Mouse (Mus musculus): ENCODE data around the gene St7. TPM values are rescaled to one million over a fixed set of nuclear protein-coding genes. Genes with fewer than 3 reads are reported as not detected.

Gene St7
- polyA plus RNA-seq, 2 experiments = 7.9 to 8.9 TPM

DNA sequence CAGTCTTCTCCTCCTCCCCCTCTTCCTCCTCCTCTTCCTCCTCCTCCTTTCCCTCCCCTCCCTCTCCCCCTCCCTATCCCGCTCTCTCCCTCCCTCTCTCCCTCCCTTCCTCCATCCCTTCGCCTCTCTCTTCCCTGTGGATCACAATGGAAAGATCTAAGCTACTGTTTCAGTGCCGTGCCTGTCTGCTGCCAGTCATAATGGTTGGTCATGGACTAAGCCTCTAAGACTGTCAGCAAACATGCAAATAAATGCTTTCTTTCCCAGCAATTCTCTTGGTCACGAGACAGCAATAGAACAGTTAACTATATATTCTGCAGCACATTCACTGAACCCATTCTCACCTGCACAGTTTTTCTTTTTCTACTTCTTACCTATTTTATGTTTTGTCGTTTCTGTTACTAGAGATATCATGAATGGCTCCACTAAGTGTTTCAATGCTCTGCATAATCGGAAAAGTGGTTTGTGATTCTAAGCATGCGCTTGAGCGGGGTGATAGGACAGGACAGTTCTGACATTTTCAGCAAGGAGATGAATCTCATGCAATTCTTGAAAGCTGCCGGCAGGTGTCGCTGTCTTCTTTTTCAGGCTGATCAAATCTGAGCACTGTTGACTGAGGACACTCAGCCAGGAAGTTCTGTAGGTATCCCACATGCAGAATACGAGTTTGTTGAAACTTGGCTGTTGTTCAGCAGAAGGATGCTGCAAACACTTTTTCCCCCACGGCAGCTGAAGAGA, 17.5 kb upstream of the St7 start:
- 25% methylated on average over 12 of the region's 12 CpGs for WGBS (ENCODE audit: insufficient replicate concordance)
- H3K27ac ChIP-seq = no peak overlapping the region
- H3K9ac ChIP-seq (replicated peaks) = no peak overlapping the region
- peak; percentile 92 for TF ChIP-seq CTCF (IDR thresholded peaks at IDR 0.05; ENCODE audit: low read depth)
- no peak for TF ChIP-seq EP300 (IDR thresholded peaks at IDR 0.05; ENCODE audit: low read depth)
- ATAC-seq (ENCODE audit: insufficient read depth) (peak; percentile 70), DNase-seq (ENCODE audit: low read depth in 3 of 3, low spot score in 3 of 3) (peak; percentile 46 to 56 (median 54))
- no peaks in the 10 kb centered on the region for H3K36me3 ChIP-seq (replicated peaks; ENCODE audit: control insufficient read depth, insufficient read depth, low read depth)
- no peaks in the 10 kb centered on the region for H3K9me3 ChIP-seq (ENCODE audit: control insufficient read depth, low read length)
- H3K4me2 ChIP-seq (ENCODE audit: low read depth) = no peak overlapping the region
- H3K4me3 ChIP-seq (ENCODE audit: insufficient read depth in 1 of 2, low read depth in 2 of 2, low read length in 2 of 2) = no peak overlapping the region
- peaks cover 6% of the 10 kb centered on the region in 2 experiments; a peak in 2 of 4 replicates for H3K4me1 ChIP-seq (replicated peaks; ENCODE audit: control insufficient read depth in 2 of 2, insufficient read depth in 2 of 2, low read length in 1 of 2)
- no peaks in the 10 kb centered on the region for H3K27me3 ChIP-seq (ENCODE audit: control insufficient read depth, insufficient read depth, low read length)

DNA sequence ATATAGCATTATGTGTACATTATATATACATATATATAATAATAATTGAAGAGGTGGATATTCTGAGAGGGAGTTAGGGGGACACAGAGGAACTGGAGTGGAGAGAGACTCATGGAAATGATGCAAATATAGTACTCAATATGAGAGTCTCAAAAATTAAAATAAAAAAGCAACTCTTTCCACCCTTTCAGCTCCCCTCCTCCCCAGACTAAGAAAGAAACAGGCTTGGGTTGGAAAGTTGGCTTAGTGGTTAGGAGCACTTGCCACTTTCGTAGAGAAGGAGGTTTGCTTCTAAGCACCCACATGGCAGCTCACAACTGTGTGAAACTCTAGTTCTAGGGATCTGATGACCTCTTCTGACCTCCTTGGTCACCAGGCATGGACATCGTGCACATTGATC, 15.7 kb upstream of the St7 start:
- Histone ChIP-seq H3K36me3 (replicated peaks; ENCODE audit: control insufficient read depth, insufficient read depth, low read depth) (no peaks in the 10 kb centered on the region), H3K4me1 (replicated peaks; ENCODE audit: control insufficient read depth in 2 of 2, insufficient read depth in 2 of 2, low read length in 1 of 2) (peaks cover 6 to 9% of the 10 kb centered on the region in 2 experiments; a peak in 3 of 4 replicates), H3K4me3 (ENCODE audit: insufficient read depth in 1 of 2, low read depth in 2 of 2, low read length in 2 of 2) (no peak overlapping the region), H3K27ac (no peak overlapping the region), H3K9ac (replicated peaks) (no peak overlapping the region), H3K27me3 (ENCODE audit: control insufficient read depth, insufficient read depth, low read length) (no peaks in the 10 kb centered on the region), H3K4me2 (ENCODE audit: low read depth) (no peak overlapping the region), H3K9me3 (ENCODE audit: control insufficient read depth, low read length) (peaks cover 3% of the 10 kb centered on the region; the same call in 1 of the 2 replicates)
- WGBS (ENCODE audit: insufficient replicate concordance) = 58% methylated on average over 2 of the region's 2 CpGs
- DNase-seq (ENCODE audit: low read depth in 3 of 3, low spot score in 3 of 3) (no peak), ATAC-seq (ENCODE audit: insufficient read depth) (no peak)
- TF ChIP-seq CTCF (IDR thresholded peaks at IDR 0.05; ENCODE audit: low read depth) (no peak), EP300 (IDR thresholded peaks at IDR 0.05; ENCODE audit: low read depth) (no peak)

DNA sequence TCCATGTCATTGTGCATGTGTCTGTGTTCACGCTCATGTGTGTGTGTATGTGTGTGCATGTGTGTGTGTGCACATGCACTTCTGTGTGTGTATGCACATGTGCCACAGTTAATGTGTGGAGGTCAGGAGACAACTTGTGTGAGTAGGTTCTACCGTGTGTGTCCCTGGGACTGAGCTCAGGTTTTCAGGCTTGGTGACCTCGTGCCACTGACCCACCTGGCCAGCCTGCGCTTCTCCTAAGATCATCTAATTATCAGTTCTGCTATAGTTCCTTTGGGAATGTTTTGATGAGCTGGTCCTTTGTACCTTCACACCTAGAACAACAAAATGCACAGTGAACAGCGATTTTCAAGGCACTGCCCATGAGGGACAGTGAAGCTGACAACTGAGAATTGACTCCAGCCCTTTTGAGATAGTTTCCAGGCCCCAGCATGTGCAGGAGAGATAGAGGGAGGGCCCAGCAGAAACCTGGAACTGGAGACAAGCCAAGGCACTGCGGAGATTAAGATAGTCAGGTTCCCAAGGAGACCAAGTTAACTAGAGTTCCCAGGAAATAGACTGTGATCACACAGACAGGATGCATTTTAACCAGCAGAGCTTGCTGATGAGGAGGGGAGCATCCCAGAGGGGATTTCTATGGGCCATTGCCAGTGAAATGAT, 12.3 kb upstream of the St7 start:
- WGBS (ENCODE audit: insufficient replicate concordance) = 66% methylated on average over 6 of the region's 6 CpGs

DNA sequence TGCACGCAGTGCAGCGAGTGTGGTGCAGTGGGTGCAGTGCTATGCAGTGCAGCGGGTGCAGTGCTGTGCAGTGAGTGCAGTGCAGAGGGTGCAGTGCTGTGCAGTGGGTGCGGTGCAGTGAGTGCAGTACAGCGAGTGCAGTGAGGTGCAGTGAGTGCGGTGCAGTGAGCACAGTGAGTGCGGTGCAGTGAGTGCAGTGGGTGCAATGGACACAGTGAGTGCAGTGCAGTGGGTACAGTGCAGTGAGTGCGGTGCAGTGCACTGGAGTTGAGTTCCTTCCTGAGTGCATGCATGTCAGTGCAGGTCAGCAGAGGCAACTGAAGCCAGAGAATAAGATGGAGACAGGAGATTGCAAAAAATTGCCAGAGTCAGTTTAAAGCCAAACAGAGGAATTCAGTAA, 10.9 kb upstream of the St7 start:
- peak; percentile 11; the same call in 1 of the 2 replicates for ATAC-seq (ENCODE audit: insufficient read depth)
- Histone ChIP-seq H3K4me1 (replicated peaks; ENCODE audit: control insufficient read depth in 2 of 2, insufficient read depth in 2 of 2, low read length in 1 of 2) (peaks cover 6 to 9% of the 10 kb centered on the region in 2 experiments; a peak in 3 of 4 replicates), H3K9me3 (ENCODE audit: control insufficient read depth, low read length) (peaks cover 3% of the 10 kb centered on the region; the same call in 1 of the 2 replicates), H3K36me3 (replicated peaks; ENCODE audit: control insufficient read depth, insufficient read depth, low read depth) (no peaks in the 10 kb centered on the region), H3K9ac (replicated peaks) (no peak overlapping the region), H3K27me3 (ENCODE audit: control insufficient read depth, insufficient read depth, low read length) (no peaks in the 10 kb centered on the region), H3K27ac (no peak overlapping the region), H3K4me3 (ENCODE audit: insufficient read depth in 1 of 2, low read depth in 2 of 2, low read length in 2 of 2) (no peak overlapping the region), H3K4me2 (ENCODE audit: low read depth) (no peak overlapping the region)
- no peak for DNase-seq (ENCODE audit: low read depth in 3 of 3, low spot score in 3 of 3)
- TF ChIP-seq CTCF (IDR thresholded peaks at IDR 0.05; ENCODE audit: low read depth) (no peak), EP300 (IDR thresholded peaks at IDR 0.05; ENCODE audit: low read depth) (no peak)
- WGBS (ENCODE audit: insufficient replicate concordance) = 83% methylated on average over 8 of the region's 8 CpGs

More for the DNA sequence above, 12.3 kb upstream of the St7 start:
- Histone ChIP-seq H3K27me3 (ENCODE audit: control insufficient read depth, insufficient read depth, low read length) (no peaks in the 10 kb centered on the region), H3K4me3 (ENCODE audit: insufficient read depth in 1 of 2, low read depth in 2 of 2, low read length in 2 of 2) (no peak overlapping the region), H3K4me2 (ENCODE audit: low read depth) (peak overlapping the region; percentile 26; the same call in 1 of the 2 replicates), H3K9me3 (ENCODE audit: control insufficient read depth, low read length) (peaks cover 3% of the 10 kb centered on the region; the same call in 1 of the 2 replicates), H3K27ac (no peak overlapping the region), H3K36me3 (replicated peaks; ENCODE audit: control insufficient read depth, insufficient read depth, low read depth) (no peaks in the 10 kb centered on the region), H3K4me1 (replicated peaks; ENCODE audit: control insufficient read depth in 2 of 2, insufficient read depth in 2 of 2, low read length in 1 of 2) (peaks cover 6 to 9% of the 10 kb centered on the region in 2 experiments; a peak in 3 of 4 replicates), H3K9ac (replicated peaks) (no peak overlapping the region)
- TF ChIP-seq EP300 (IDR thresholded peaks at IDR 0.05; ENCODE audit: low read depth) = peak; percentile 81
- no peak for TF ChIP-seq CTCF (IDR thresholded peaks at IDR 0.05; ENCODE audit: low read depth)
- peak; percentile 85 for ATAC-seq (ENCODE audit: insufficient read depth)
- peak in 2 of 3 experiments; percentile 16 to 51 for DNase-seq (ENCODE audit: low read depth in 3 of 3, low spot score in 3 of 3)

DNA sequence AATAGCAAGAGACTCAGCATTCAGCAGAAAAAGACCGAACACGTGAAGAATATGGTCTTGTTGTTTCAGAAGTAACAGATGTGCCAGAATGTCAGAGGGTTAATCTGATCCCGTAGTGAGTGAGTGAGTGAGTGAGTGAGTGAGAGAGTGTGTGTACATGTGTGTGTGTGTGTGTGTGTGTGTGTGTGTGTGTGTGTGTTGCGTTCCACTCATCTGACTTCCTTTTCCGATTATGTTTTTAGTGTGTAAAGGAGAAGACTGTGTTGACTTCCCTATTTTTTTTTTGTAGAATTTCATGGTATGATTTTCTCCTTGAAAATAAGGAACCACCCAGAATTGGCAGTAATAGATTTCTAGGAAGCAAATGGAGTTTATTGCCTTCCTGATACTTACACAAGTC, 4.1 kb upstream of the St7 start:
- H3K4me1 ChIP-seq (replicated peaks; ENCODE audit: control insufficient read depth in 2 of 2, insufficient read depth in 2 of 2, low read length in 1 of 2) = peaks cover 0 to 3% of the 10 kb centered on the region in 2 experiments; a peak in 1 of 4 replicates
- no peaks in the 10 kb centered on the region for H3K36me3 ChIP-seq (replicated peaks; ENCODE audit: control insufficient read depth, insufficient read depth, low read depth)
- no peak overlapping the region for H3K4me2 ChIP-seq (ENCODE audit: low read depth)
- WGBS (ENCODE audit: insufficient replicate concordance) = 42% methylated on average over 5 of the region's 5 CpGs
- no peaks in the 10 kb centered on the region for H3K27me3 ChIP-seq (ENCODE audit: control insufficient read depth, insufficient read depth, low read length)
- no peak overlapping the region for H3K4me3 ChIP-seq (ENCODE audit: insufficient read depth in 1 of 2, low read depth in 2 of 2, low read length in 2 of 2)
- TF ChIP-seq CTCF (IDR thresholded peaks at IDR 0.05; ENCODE audit: low read depth) (no peak), EP300 (IDR thresholded peaks at IDR 0.05; ENCODE audit: low read depth) (no peak)
- DNase-seq (ENCODE audit: low read depth in 3 of 3, low spot score in 3 of 3) = no peak
- no peak overlapping the region for H3K27ac ChIP-seq
- ATAC-seq (ENCODE audit: insufficient read depth) = no peak
- no peaks in the 10 kb centered on the region; the same call in 1 of the 2 replicates for H3K9me3 ChIP-seq (ENCODE audit: control insufficient read depth, low read length)
- H3K9ac ChIP-seq (replicated peaks) = no peak overlapping the region
